Mouse (Mus musculus): Measurements from ENCODE around the gene Gja5.

- TF ChIP-seq CTCF (IDR thresholded peaks at IDR 0.05; ENCODE audit: extremely low read depth, insufficient read depth, low read length) = no peak
- TF ChIP-seq POLR2A (IDR thresholded peaks at IDR 0.05; ENCODE audit: extremely low read depth, insufficient read depth, low read length) = no peak
These were observed 102.5 kb downstream of the Gja5 start for GRCm38 (mm10) chr3:97007010-97007448.
